Mouse (Mus musculus) embryo, embryonic 9.5 days (tissue): Measurements from ENCODE around the gene 4930519G04Rik.
A peak's percentile ranks its signal among the peaks of the same experiment; 100 is the strongest.
"Not testable (repeated sequence)": the region's sequence is repeated elsewhere in the genome, so short reads cannot be mapped to it uniquely, and the experiment has no call there.

Source experiments
- DNase-seq: peaks from one replicate; pipeline ENCODE4 v3.0.0-alpha.2; 2017; ENCODE audit errors: extremely low spot score

The 4930519G04Rik gene

GRCm38 (mm10) chr5:114853364-114853763, at the start of gene 4930519G04Rik:
Gene 4930519G04Rik (plus strand): TSS chr5:114853664.
- DNase-seq = not testable (repeated sequence)

- DNase-seq = no peak
Measured at GRCm38 (mm10) chr5:114804335-114804734, 49.1 kb upstream of the 4930519G04Rik start.

GRCm38 (mm10) chr5:114804958-114805357, 48.5 kb upstream of the 4930519G04Rik start:
- no peak for DNase-seq

GRCm38 (mm10) chr5:114805436-114806350, 47.8 kb upstream of the 4930519G04Rik start:
- DNase-seq = no peak

GRCm38 (mm10) chr5:114806636-114807035, 46.8 kb upstream of the 4930519G04Rik start:
- no peak for DNase-seq

GRCm38 (mm10) chr5:114807063-114807462, 46.4 kb upstream of the 4930519G04Rik start:
- DNase-seq = no peak

- DNase-seq = no peak
Measured at GRCm38 (mm10) chr5:114807468-114807867, 46.0 kb upstream of the 4930519G04Rik start.

- no peak for DNase-seq
Measured at GRCm38 (mm10) chr5:114807893-114808292, 45.6 kb upstream of the 4930519G04Rik start.

- no peak for DNase-seq
Measured at GRCm38 (mm10) chr5:114808385-114808784, 45.1 kb upstream of the 4930519G04Rik start.

- DNase-seq = no peak
Measured at GRCm38 (mm10) chr5:114809181-114809756, 44.2 kb upstream of the 4930519G04Rik start.

GRCm38 (mm10) chr5:114809826-114810225, 43.6 kb upstream of the 4930519G04Rik start:
- no peak for DNase-seq

- peak; percentile 92 for DNase-seq
Measured at GRCm38 (mm10) chr5:114813525-114814181, 39.8 kb upstream of the 4930519G04Rik start.

- DNase-seq = no peak
Measured at GRCm38 (mm10) chr5:114816599-114816998, 36.9 kb upstream of the 4930519G04Rik start.

- no peak for DNase-seq
Measured at GRCm38 (mm10) chr5:114818124-114818523, 35.3 kb upstream of the 4930519G04Rik start.

- DNase-seq = peak; percentile 93
Measured at GRCm38 (mm10) chr5:114822796-114823688, 30.4 kb upstream of the 4930519G04Rik start, which contains the start of gene 1500011B03Rik. Gene 1500011B03Rik (minus strand): TSS chr5:114823468.

- DNase-seq = peak; percentile 44
Measured at GRCm38 (mm10) chr5:114824197-114824596, 29.3 kb upstream of the 4930519G04Rik start.

- DNase-seq = peak; percentile 89
Measured at GRCm38 (mm10) chr5:114825978-114826691, 27.3 kb upstream of the 4930519G04Rik start.

GRCm38 (mm10) chr5:114827427-114827826, 26.0 kb upstream of the 4930519G04Rik start:
- no peak for DNase-seq

GRCm38 (mm10) chr5:114829740-114830139, 23.7 kb upstream of the 4930519G04Rik start:
- no peak for DNase-seq

GRCm38 (mm10) chr5:114836886-114837285, 16.6 kb upstream of the 4930519G04Rik start:
- DNase-seq = no peak

- not testable (repeated sequence) for DNase-seq
Measured at GRCm38 (mm10) chr5:114840481-114840880, 13.0 kb upstream of the 4930519G04Rik start.
